Mouse (Mus musculus): ENCODE results near the gene Tgfbrap1. TPM values are rescaled to one million over a fixed set of nuclear protein-coding genes. Genes with fewer than 3 reads are reported as not detected.
"Not testable (repeated sequence)": the region's sequence is repeated elsewhere in the genome, so short reads cannot be mapped to it uniquely, and the experiment has no call there.

The Tgfbrap1 gene
- total RNA-seq, 2 experiments from 2014 or later, result 13.0 to 13.1 TPM

GRCm38 (mm10) chr1:43051903-43052302 is 46.5 kb downstream of the Tgfbrap1 start:
- TF ChIP-seq CTCF (IDR thresholded peaks at IDR 0.05), result no peak
- intact Hi-C loops (cut with DNase I), result no loop called here
- Histone ChIP-seq H3K27ac (no peak overlapping the region), H3K4me3 (no peak overlapping the region)
- no peak for DNase-seq

GRCm38 (mm10) chr1:43047811-43048210 is 50.6 kb downstream of the Tgfbrap1 start:
- no peak for DNase-seq
- no peak overlapping the region for H3K27ac ChIP-seq
- TF ChIP-seq CTCF (IDR thresholded peaks at IDR 0.05), result no peak
- no peak overlapping the region for H3K4me3 ChIP-seq
- intact Hi-C loops (cut with DNase I), result no loop called here

GRCm38 (mm10) chr1:43046990-43047389 is 51.4 kb downstream of the Tgfbrap1 start:
- DNase-seq, result no peak
- intact Hi-C loops (cut with DNase I), result no loop called here
- no peak overlapping the region for H3K4me3 ChIP-seq
- H3K27ac ChIP-seq, result no peak overlapping the region
- TF ChIP-seq CTCF (IDR thresholded peaks at IDR 0.05), result no peak

GRCm38 (mm10) chr1:43045204-43045982 is 53.0 kb downstream of the Tgfbrap1 start:
- Histone ChIP-seq H3K4me3 (no peak overlapping the region), H3K27ac (no peak overlapping the region)
- intact Hi-C loops (cut with DNase I), result no loop called here
- DNase-seq, result no peak
- no peak for TF ChIP-seq CTCF (IDR thresholded peaks at IDR 0.05)

- no peak overlapping the region for H3K4me3 ChIP-seq
- DNase-seq, result no peak
- TF ChIP-seq CTCF (IDR thresholded peaks at IDR 0.05), result no peak
- intact Hi-C loops (cut with DNase I), result no loop called here
- no peak overlapping the region for H3K27ac ChIP-seq
Observed at GRCm38 (mm10) chr1:43042271-43042670, 56.2 kb downstream of the Tgfbrap1 start.

GRCm38 (mm10) chr1:43036014-43036413 is 62.4 kb downstream of the Tgfbrap1 start:
- H3K27ac ChIP-seq, result no peak overlapping the region
- no peak overlapping the region for H3K4me3 ChIP-seq
- DNase-seq, result no peak
- intact Hi-C loops (cut with DNase I), result no loop called here
- no peak for TF ChIP-seq CTCF (IDR thresholded peaks at IDR 0.05)

GRCm38 (mm10) chr1:43015153-43015685 is 83.2 kb downstream of the Tgfbrap1 start:
- H3K4me3 ChIP-seq; H3K27ac ChIP-seq; intact Hi-C loops (cut with DNase I); DNase-seq: not testable (repeated sequence)

GRCm38 (mm10) chr1:43010461-43010860 is 88.0 kb downstream of the Tgfbrap1 start:
- no peak for DNase-seq
- no peak for TF ChIP-seq CTCF (IDR thresholded peaks at IDR 0.05)
- intact Hi-C loops (cut with DNase I), result no loop called here
- Histone ChIP-seq H3K27ac (no peak overlapping the region), H3K4me3 (no peak overlapping the region)

- H3K27ac ChIP-seq, result no peak overlapping the region
- TF ChIP-seq CTCF (IDR thresholded peaks at IDR 0.05), result no peak
- no peak for DNase-seq
- intact Hi-C loops (cut with DNase I), result no loop called here
- no peak overlapping the region for H3K4me3 ChIP-seq
Observed at GRCm38 (mm10) chr1:43006524-43006923, 91.9 kb downstream of the Tgfbrap1 start.

- no peak overlapping the region for H3K4me3 ChIP-seq
- no peak for TF ChIP-seq CTCF (IDR thresholded peaks at IDR 0.05)
- DNase-seq, result no peak
- intact Hi-C loops (cut with DNase I), result no loop called here
- no peak overlapping the region for H3K27ac ChIP-seq
Observed at GRCm38 (mm10) chr1:43006051-43006514, 92.4 kb downstream of the Tgfbrap1 start.

Small RNAs within 50 kb of the gene (microRNA-seq; reads per million reads assigned to microRNA genes)
- not detected for gene Gm24001

Other genes with a start within 250 kb of the Tgfbrap1 start
- 10 to 100 TPM; 43.6 to 59.1 TPM for gene Mrps9, start 247.4 kb downstream of the Tgfbrap1 start, total RNA-seq (2021)
- gene Gpr45, start 145.8 kb downstream of the Tgfbrap1 start, total RNA-seq (2021), result not detected
- 10 to 100 TPM; 14.2 to 20.9 TPM for gene AI597479, start 73 bp upstream of the Tgfbrap1 start, total RNA-seq (2021)
- 1 to 10 TPM; 3.0 to 8.3 TPM for gene Fhl2, start 98.3 kb upstream of the Tgfbrap1 start, total RNA-seq (2021)

Measured in gastrocnemius, adult 2 months (tissue).